Mouse (Mus musculus): Measurements from ENCODE around the gene Irx4. TPM values are rescaled to one million over a fixed set of nuclear protein-coding genes. Genes with fewer than 3 reads are reported as not detected.

Irx4 gene
- total RNA-seq, 2 experiments from 2014 or later = not detected

Other genes with a start within 250 kb of the Irx4 start
- 10 to 100 TPM; 31.9 to 34.4 TPM for gene Mrpl36, start 68.0 kb downstream of the Irx4 start, total RNA-seq (2021)
- 100 to 1,000 TPM; 246 TPM for gene Ndufs6, start 68.1 kb downstream of the Irx4 start, total RNA-seq (2021)
- 10 to 100 TPM; 17.8 to 19.0 TPM for gene Lpcat1, start 206.7 kb downstream of the Irx4 start, total RNA-seq (2021)

All from gastrocnemius, postnatal 4 days (tissue).